Mouse (Mus musculus): ENCODE data around the gene Sfn. TPM values are rescaled to one million over a fixed set of nuclear protein-coding genes. Genes with fewer than 3 reads are reported as not detected.
A peak's percentile ranks its signal among the peaks of the same experiment; 100 is the strongest.

Sfn gene
- total RNA-seq, 1 experiment from 2014 or later: 58.3 TPM

GRCm38 (mm10) chr4:133598616-133599015 lies 3.4 kb downstream of the Sfn start:
- ATAC-seq (ENCODE audit: extremely low read depth, insufficient number of reproducible peaks, low FRiP score, poor library complexity, severe bottlenecking): no peak

- ATAC-seq (ENCODE audit: extremely low read depth, insufficient number of reproducible peaks, low FRiP score, poor library complexity, severe bottlenecking): no peak
These were observed 5.9 kb downstream of the Sfn start for GRCm38 (mm10) chr4:133596084-133596483.

GRCm38 (mm10) chr4:133595538-133595937 lies 6.4 kb downstream of the Sfn start:
- no peak for ATAC-seq (ENCODE audit: extremely low read depth, insufficient number of reproducible peaks, low FRiP score, poor library complexity, severe bottlenecking)

DNA sequence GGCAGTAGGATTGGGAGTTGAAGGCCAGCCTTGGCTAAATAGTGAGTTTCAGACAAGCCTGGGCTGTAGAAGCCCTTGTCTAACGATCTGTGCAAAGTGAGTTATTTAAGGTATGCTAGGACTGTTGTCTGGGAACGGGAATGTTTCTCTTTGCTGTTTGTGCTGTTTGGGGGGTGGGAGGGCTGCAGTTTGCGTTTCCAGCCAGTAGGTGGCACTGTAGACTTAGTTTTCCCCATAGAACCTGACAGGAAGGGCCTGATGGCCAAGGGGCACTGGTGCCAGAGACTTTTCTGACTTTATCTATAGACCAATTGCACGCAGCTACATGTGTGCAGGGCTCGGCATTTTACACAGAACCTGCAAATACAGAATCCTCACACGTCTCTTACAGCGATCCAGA lies 9.4 kb downstream of the Sfn start:
- peak; percentile 66 for ATAC-seq (ENCODE audit: extremely low read depth, insufficient number of reproducible peaks, low FRiP score, poor library complexity, severe bottlenecking)

DNA sequence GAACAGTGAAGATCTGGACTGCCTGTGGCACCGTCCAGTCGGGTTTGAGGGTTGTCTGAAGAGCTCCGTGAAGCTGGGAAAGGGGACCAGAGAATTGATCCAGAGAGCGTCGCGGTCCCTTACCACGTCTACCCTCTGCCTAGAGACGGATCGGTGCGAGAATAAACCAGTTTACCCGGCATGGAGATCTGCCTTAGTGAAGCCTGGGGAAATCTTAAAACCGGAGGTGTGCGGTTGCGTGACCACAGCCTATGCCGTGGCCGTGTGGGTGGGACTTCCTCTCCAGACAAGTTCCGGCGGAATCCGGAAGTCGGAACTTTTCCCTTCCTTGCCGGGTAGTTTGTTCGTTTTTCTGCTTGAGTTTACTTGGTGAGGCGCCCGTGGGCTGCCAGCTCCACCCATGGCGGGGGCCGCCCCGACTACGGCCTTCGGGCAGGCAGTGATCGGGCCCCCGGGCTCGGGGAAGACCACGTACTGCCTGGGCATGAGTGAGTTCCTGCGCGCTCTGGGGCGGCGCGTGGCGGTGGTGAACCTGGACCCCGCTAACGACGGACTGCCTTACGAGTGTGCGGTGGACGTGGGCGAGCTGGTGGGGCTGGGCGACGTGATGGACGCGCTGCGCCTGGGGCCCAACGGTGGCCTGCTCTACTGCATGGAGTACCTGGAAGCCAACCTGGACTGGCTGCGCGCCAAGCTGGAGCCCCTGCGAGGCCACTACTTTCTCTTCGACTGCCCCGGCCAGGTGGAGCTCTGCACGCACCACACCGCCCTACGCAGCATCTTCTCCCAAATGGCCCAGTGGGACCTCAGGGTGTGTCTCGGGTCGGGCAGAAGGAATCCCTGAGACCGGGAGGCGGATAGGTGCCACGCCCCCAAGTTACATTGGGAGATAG lies 17.7 kb downstream of the Sfn start, which contains the start of gene Gpn2:
Gene Gpn2 (plus strand): TSS at position 304 of the 893 bp plus-strand sequence.
- ATAC-seq (ENCODE audit: extremely low read depth, insufficient number of reproducible peaks, low FRiP score, poor library complexity, severe bottlenecking): peak; percentile 88

GRCm38 (mm10) chr4:133583690-133584058 lies 18.3 kb downstream of the Sfn start:
- no peak for ATAC-seq (ENCODE audit: extremely low read depth, insufficient number of reproducible peaks, low FRiP score, poor library complexity, severe bottlenecking)

GRCm38 (mm10) chr4:133577983-133578382 lies 24.0 kb downstream of the Sfn start:
- no peak for ATAC-seq (ENCODE audit: extremely low read depth, insufficient number of reproducible peaks, low FRiP score, poor library complexity, severe bottlenecking)

GRCm38 (mm10) chr4:133574843-133575202 lies 27.1 kb downstream of the Sfn start:
- ATAC-seq (ENCODE audit: extremely low read depth, insufficient number of reproducible peaks, low FRiP score, poor library complexity, severe bottlenecking): no peak

GRCm38 (mm10) chr4:133574070-133574842 lies 27.7 kb downstream of the Sfn start, which contains the start of gene Gpatch3:
Gene Gpatch3, plus strand, starts transcription at chr4:133574745.
- ATAC-seq (ENCODE audit: extremely low read depth, insufficient number of reproducible peaks, low FRiP score, poor library complexity, severe bottlenecking): peak; percentile 86

GRCm38 (mm10) chr4:133570066-133570466 lies 31.9 kb downstream of the Sfn start:
- no peak for ATAC-seq (ENCODE audit: extremely low read depth, insufficient number of reproducible peaks, low FRiP score, poor library complexity, severe bottlenecking)

GRCm38 (mm10) chr4:133569291-133570065 lies 32.5 kb downstream of the Sfn start:
- ATAC-seq (ENCODE audit: extremely low read depth, insufficient number of reproducible peaks, low FRiP score, poor library complexity, severe bottlenecking): no peak

DNA sequence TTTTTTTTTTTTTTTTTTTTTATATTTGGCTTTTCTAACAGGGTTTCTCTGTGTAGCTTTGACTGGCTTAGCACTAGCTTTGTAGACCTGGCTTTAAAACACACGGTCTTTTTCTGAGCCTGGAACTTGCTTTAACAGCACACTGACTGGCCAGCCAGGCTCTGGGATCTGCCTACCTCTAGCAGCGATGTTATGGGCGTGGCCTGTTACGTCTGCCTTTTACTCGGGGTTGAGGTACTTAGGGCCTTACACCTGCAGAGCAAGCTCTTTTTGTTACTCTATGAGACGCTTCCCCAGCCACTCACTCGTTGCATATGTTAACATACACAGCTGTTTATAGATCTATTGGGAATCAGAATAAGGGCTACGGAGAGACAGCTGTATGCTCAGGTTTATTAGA lies 34.7 kb downstream of the Sfn start:
- ATAC-seq (ENCODE audit: extremely low read depth, insufficient number of reproducible peaks, low FRiP score, poor library complexity, severe bottlenecking): no peak

- no peak for ATAC-seq (ENCODE audit: extremely low read depth, insufficient number of reproducible peaks, low FRiP score, poor library complexity, severe bottlenecking)
These were observed 38.8 kb downstream of the Sfn start for GRCm38 (mm10) chr4:133563123-133563571.

DNA sequence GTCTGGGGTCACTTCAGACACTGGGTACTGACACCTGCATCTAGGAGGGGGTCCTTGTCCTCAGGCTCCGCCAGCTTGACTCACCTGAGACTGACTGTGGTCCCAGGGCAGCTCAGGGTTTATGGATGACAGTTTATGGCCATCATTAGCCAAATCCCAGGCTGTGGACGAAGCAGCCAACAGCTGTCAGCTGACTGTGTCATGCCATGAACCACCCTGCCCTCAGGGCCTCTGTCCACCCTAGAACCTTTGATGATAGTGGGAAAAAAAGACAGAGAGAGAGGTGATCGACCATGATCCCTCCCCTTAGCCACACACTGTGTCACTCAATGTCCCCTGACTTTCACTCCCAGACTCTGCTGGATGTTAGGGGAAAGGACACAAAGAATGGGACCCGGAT lies 40.3 kb downstream of the Sfn start:
- ATAC-seq (ENCODE audit: extremely low read depth, insufficient number of reproducible peaks, low FRiP score, poor library complexity, severe bottlenecking): no peak

- ATAC-seq (ENCODE audit: extremely low read depth, insufficient number of reproducible peaks, low FRiP score, poor library complexity, severe bottlenecking): no peak
These were observed 42.1 kb downstream of the Sfn start for GRCm38 (mm10) chr4:133559846-133560245.

- ATAC-seq (ENCODE audit: extremely low read depth, insufficient number of reproducible peaks, low FRiP score, poor library complexity, severe bottlenecking): no peak
These were observed 44.8 kb downstream of the Sfn start for GRCm38 (mm10) chr4:133557041-133557717.

DNA sequence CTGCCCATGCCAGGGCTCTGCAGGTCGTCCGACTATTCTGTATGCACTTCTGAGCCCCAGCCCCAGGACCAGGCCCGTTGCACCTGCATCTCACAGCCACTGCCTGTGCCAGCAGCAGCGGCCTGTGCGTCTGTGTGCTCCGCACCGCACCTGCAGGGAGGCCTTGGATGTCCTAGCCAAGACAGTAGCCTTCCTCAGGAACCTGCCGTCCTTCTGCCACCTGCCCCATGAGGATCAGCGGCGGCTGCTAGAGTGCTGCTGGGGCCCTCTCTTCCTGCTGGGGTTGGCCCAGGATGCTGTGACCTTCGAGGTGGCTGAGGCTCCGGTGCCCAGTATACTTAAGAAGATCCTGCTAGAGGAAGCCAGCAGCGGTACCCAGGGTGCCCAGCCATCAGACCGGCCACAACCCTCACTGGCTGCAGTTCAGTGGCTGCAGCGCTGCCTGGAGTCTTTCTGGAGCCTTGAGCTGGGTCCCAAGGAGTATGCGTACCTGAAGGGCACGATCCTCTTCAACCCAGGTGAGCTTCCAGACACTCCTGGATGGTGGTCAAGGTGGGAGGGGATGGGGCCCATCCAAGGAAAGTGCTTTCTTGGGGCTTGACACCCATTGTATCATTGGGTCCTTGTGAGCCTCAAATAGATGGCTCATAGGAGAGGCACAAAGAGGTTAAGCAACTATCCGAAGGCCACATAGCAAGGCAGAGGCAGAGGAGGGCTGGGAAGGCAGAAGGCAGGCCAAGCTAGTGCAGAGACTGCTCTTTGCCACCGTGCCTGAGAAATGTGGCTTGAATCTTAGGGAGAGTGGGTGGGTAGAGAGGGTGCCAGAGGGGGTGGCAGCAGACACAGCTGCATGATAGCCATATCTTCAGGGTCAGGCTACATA lies 48.3 kb downstream of the Sfn start:
- no peak for ATAC-seq (ENCODE audit: extremely low read depth, insufficient number of reproducible peaks, low FRiP score, poor library complexity, severe bottlenecking)

All from neutrophil, adult 5-6 weeks (primary cell).